Mouse (Mus musculus) bone marrow, adult 2 months (tissue): ENCODE results near the gene Hoxa4. TPM values are rescaled to one million over a fixed set of nuclear protein-coding genes. Genes with fewer than 3 reads are reported as not detected.

Source experiments
- H3K27ac ChIP-seq: fragments of 200-500 bp; 2 replicates; pipeline ENCODE4 v1.5.1; 2012; ENCODE audit warnings: low read depth, mild to moderate bottlenecking, control low read depth, inconsistent platforms, low read length; ENCODE audit not compliant: control insufficient read depth, poor library complexity, insufficient read depth
- H3K4me1 ChIP-seq: fragments of 200-500 bp; 2 replicates; pipeline ENCODE4 v1.6.1; 2011; ENCODE audit warnings: low read length; ENCODE audit not compliant: control insufficient read depth, insufficient read depth
- H3K4me3 ChIP-seq: fragments of 200-500 bp; replicated peaks from 2 replicates; pipeline ENCODE3; 2011; ENCODE audit warnings: mild to moderate bottlenecking, low read depth, low read length, control low read depth; ENCODE audit not compliant: control insufficient read depth
- CTCF ChIP-seq: fragments of 200-500 bp; IDR thresholded peaks from 2 replicates; pipeline ENCODE4 v1.5.1; 2011; ENCODE audit warnings: low read length, control low read depth; ENCODE audit not compliant: control insufficient read depth, insufficient read depth
- POLR2A ChIP-seq: fragments of 200-500 bp; IDR thresholded peaks from 2 replicates; pipeline ENCODE4 v1.6.1; 2011; ENCODE audit warnings: low read depth, mild to moderate bottlenecking, control low read depth, low read length, borderline replicate concordance; ENCODE audit not compliant: control insufficient read depth
- WGBS: fragments of 180-500 bp; shearing (Covaris S2); methylation state at CpG from one replicate; pipeline ENCODE4 v1.1.7; 2018; 5-methylcytosine and 5-hydroxymethylcytosine counted together
- polyA plus RNA-seq: library from polyadenylated mRNA; stranded (reverse); fragments of >200 nt; gene quantifications from 2 replicates; pipeline ENCODE4 v1.2.4, GENCODE M21; 2011; ENCODE audit warnings: low replicate concordance; ENCODE audit not compliant: missing spikeins, insufficient read depth, insufficient read length

Gene Hoxa4
- polyA plus RNA-seq, 1 experiment, result not detected

DNA sequence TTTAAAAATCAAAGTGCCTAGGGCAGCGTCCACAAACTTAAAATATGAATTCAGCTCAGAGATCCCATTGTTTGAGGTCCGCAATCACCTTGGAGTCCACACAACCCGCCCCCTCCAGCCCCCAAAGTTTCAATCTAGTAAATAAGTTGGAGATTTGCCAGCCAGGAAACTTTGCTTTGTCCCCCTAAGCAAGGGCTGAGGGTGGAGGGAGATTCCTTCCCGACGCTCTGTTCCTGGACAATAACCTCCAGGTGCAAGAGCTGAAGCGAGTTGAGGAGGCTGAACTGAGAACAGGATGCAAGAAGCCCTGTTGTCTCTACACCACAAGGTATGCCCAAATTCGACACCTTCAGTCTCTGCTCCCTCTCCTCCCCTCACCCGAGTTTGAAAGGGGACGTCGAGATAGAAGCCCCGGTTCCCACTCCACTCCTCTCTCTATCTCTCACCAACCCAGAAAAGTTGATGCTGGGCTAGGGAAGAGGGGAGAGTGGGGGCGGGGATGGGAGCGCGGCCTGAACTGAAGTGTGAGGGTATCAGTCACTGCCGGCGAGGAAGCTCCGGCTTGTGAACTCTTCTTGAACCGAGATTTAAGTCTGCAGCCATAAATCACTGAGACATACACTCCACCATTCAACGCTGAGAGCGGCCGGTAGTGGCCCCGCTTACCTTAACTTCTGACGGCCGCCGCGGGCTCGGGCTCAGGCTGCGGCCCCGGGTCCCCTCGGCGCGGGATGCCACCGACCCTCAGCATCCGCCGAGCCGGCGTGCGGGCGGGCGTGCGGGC lies 16.4 kb downstream of the Hoxa4 start:
- Histone ChIP-seq H3K4me1 (no peaks in the 10 kb centered on the region), H3K4me3 (no peak overlapping the region), H3K27ac (no peak overlapping the region)
- 74% methylated on average over 41 of the region's 41 CpGs for WGBS
- TF ChIP-seq CTCF (no peak), POLR2A (no peak)

GRCm38 (mm10) chr6:52173648-52174047 lies 17.9 kb downstream of the Hoxa4 start:
- Histone ChIP-seq H3K4me3 (no peak overlapping the region), H3K4me1 (no peaks in the 10 kb centered on the region), H3K27ac (no peak overlapping the region)
- TF ChIP-seq POLR2A, result no peak
- no peak for TF ChIP-seq CTCF
- WGBS, result 82% methylated on average over 4 of the region's 4 CpGs

DNA sequence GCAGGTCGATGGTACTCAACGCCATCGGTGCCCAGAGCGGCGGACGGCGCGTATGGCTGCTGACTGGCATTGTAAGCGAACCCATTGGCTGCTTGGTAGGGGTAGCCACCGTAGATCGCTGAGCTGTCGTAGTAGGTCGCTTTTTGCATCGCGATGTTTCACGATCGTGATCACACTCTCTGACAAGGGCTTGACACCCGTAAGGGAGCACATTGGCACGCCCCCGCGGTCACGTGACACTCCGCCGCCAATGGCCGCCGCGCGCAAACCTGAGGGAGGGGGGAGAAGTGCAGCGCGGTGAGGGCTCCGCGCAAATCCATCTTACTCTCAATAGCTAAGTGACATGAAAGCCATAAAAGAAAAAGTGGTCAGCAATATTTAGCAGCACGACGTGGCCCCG lies 19.1 kb downstream of the Hoxa4 start:
- Histone ChIP-seq H3K4me1 (no peaks in the 10 kb centered on the region), H3K4me3 (no peak overlapping the region), H3K27ac (no peak overlapping the region)
- WGBS, result 87% methylated on average over 35 of the region's 35 CpGs
- TF ChIP-seq CTCF (no peak), POLR2A (no peak)

- no peak for TF ChIP-seq CTCF
- H3K4me3 ChIP-seq, result no peak overlapping the region
- 82% methylated on average over 7 of the region's 7 CpGs for WGBS
These were observed 19.6 kb downstream of the Hoxa4 start for GRCm38 (mm10) chr6:52171938-52172337.

GRCm38 (mm10) chr6:52171331-52171730 lies 20.2 kb downstream of the Hoxa4 start:
- no peak overlapping the region for H3K4me3 ChIP-seq
- no peak for TF ChIP-seq POLR2A
- no peak for TF ChIP-seq CTCF
- no peak overlapping the region for H3K27ac ChIP-seq
- 81% methylated on average over 4 of the region's 4 CpGs for WGBS
- no peaks in the 10 kb centered on the region for H3K4me1 ChIP-seq

More at GRCm38 (mm10) chr6:52171938-52172337, 19.6 kb downstream of the Hoxa4 start:
- H3K27ac ChIP-seq, result no peak overlapping the region
- no peaks in the 10 kb centered on the region for H3K4me1 ChIP-seq

GRCm38 (mm10) chr6:52170898-52171223 lies 20.7 kb downstream of the Hoxa4 start:
- Histone ChIP-seq H3K4me1 (no peaks in the 10 kb centered on the region), H3K4me3 (no peak overlapping the region), H3K27ac (no peak overlapping the region)
- 60% methylated on average over 5 of the region's 5 CpGs for WGBS
- TF ChIP-seq CTCF, result no peak
- TF ChIP-seq POLR2A, result no peak

GRCm38 (mm10) chr6:52170166-52170897 lies 21.2 kb downstream of the Hoxa4 start:
- no peak for TF ChIP-seq POLR2A
- no peak for TF ChIP-seq CTCF
- Histone ChIP-seq H3K27ac (no peak overlapping the region; the same call in 1 of the 2 replicates), H3K4me3 (no peak overlapping the region), H3K4me1 (no peaks in the 10 kb centered on the region)
- WGBS, result 89% methylated on average over 40 of the region's 40 CpGs

- WGBS, result 79% methylated on average over 16 of the region's 16 CpGs
- Histone ChIP-seq H3K4me1 (no peaks in the 10 kb centered on the region), H3K4me3 (no peak overlapping the region), H3K27ac (no peak overlapping the region; the same call in 1 of the 2 replicates)
- TF ChIP-seq CTCF (no peak), POLR2A (no peak)
These were observed 21.9 kb downstream of the Hoxa4 start for GRCm38 (mm10) chr6:52169499-52170165.
